In genomic region chr1:186703980-186704701, GRCm38 (mm10) we compare ENCODE assay signal across 8 mouse cellular contexts. TPM values are rescaled to one million over a fixed set of nuclear protein-coding genes. Genes with fewer than 3 reads are reported as not detected.
A peak's percentile ranks its signal among the peaks of the same experiment; 100 is the strongest.
DNase-seq lines count a peak whose midpoint lies in the region; ATAC-seq and TF ChIP-seq lines count a peak whose summit lies in the region.

No protein-coding gene starts in this region.

- TF ChIP-seq CTCF in bone marrow macrophage, adult 2 months (IDR thresholded peaks at IDR 0.05; ENCODE audit: low read depth, low read length), result no peak
- TF ChIP-seq CTCF in forebrain, postnatal 0 days (IDR thresholded peaks at IDR 0.05; ENCODE audit: low read depth), result no peak

- peak; percentile 51 for DNase-seq in forebrain, postnatal 0 days
- DNase-seq in retina, embryonic 14.5 days (ENCODE audit: low spot score), result peak; percentile 57

- H3K27ac ChIP-seq in bone marrow macrophage, adult 2 months (ENCODE audit: insufficient read depth, low read depth, low read length), result no peak overlapping the region
- H3K27ac ChIP-seq in forebrain, postnatal 0 days (ENCODE audit: low read depth, low read length), result no peak overlapping the region
- peak overlapping the region; percentile 46 for H3K27ac ChIP-seq in hindbrain, embryonic 15.5 days (replicated peaks)
- no peak overlapping the region for H3K27ac ChIP-seq in liver, embryonic 16.5 days (ENCODE audit: low read length)

- peak overlapping the region; percentile 91 for H3K4me3 ChIP-seq in megakaryocyte, embryonic 14.5 days (replicated peaks)
- H3K4me3 ChIP-seq in bone marrow macrophage, adult 2 months (ENCODE audit: insufficient read depth, low read length), result peak overlapping the region; percentile 35
- peak overlapping the region; percentile 63 for H3K4me3 ChIP-seq in forebrain, postnatal 0 days (ENCODE audit: low read depth, low read length)
- H3K4me3 ChIP-seq in hindbrain, embryonic 15.5 days, result peak overlapping the region; percentile 82
- peak overlapping the region; percentile 55 for H3K4me3 ChIP-seq in liver, embryonic 16.5 days (ENCODE audit: low read depth, low read length)

- H3K4me1 ChIP-seq in megakaryocyte, embryonic 14.5 days, result peaks cover 25% of the 10 kb centered on the region
- H3K4me1 ChIP-seq in bone marrow macrophage, adult 2 months (ENCODE audit: control insufficient read depth, insufficient read depth, low read length), result peaks cover 2% of the 10 kb centered on the region; the same call in 1 of the 2 replicates
- H3K4me1 ChIP-seq in forebrain, postnatal 0 days (ENCODE audit: insufficient read depth), result peaks cover 9% of the 10 kb centered on the region
- H3K4me1 ChIP-seq in hindbrain, embryonic 15.5 days (replicated peaks), result peaks cover 37% of the 10 kb centered on the region
- H3K4me1 ChIP-seq in liver, embryonic 16.5 days (ENCODE audit: control insufficient read depth, low read depth, low read length), result no peaks in the 10 kb centered on the region; the same call in none of the 2 replicates

- peak overlapping the region; percentile 64 for H3K9ac ChIP-seq in forebrain, postnatal 0 days
- peak overlapping the region; percentile 82 for H3K9ac ChIP-seq in hindbrain, embryonic 15.5 days
- no peak overlapping the region for H3K9ac ChIP-seq in liver, embryonic 16.5 days (ENCODE audit: low read depth, low read length)

- peak overlapping the region; percentile 93 for H3K4me2 ChIP-seq in forebrain, postnatal 0 days (ENCODE audit: low read depth)
- H3K4me2 ChIP-seq in hindbrain, embryonic 15.5 days, result peak overlapping the region; percentile 89
- peak overlapping the region; percentile 69 for H3K4me2 ChIP-seq in liver, embryonic 16.5 days (ENCODE audit: low read depth, low read length)

- no peak for ATAC-seq in megakaryocyte, adult 5-6 weeks (ENCODE audit: poor library complexity, severe bottlenecking)
- ATAC-seq in forebrain, postnatal 0 days, result no peak
- no peak for ATAC-seq in hindbrain, embryonic 15.5 days (ENCODE audit: low FRiP score, low read depth)
- no peak for ATAC-seq in liver, embryonic 16.5 days (ENCODE audit: low read depth)
- ATAC-seq in CD4-positive, CD25-positive, alpha-beta regulatory T cell, adult 4 months, result no peak

- under 1% methylated on average over 36 of the region's 36 CpGs for WGBS in forebrain, postnatal 0 days
- WGBS in hindbrain, embryonic 15.5 days, result under 1% methylated on average over 36 of the region's 36 CpGs
- 1% methylated on average over 36 of the region's 36 CpGs for WGBS in liver, embryonic 16.5 days (ENCODE audit: insufficient replicate concordance)

- TF ChIP-seq POLR2A in bone marrow macrophage, adult 2 months (IDR thresholded peaks at IDR 0.05; ENCODE audit: borderline replicate concordance, low read depth, low read length), result no peak

- H3K36me3 ChIP-seq in megakaryocyte, embryonic 14.5 days (replicated peaks; ENCODE audit: low read length), result no peaks in the 10 kb centered on the region
- H3K36me3 ChIP-seq in forebrain, postnatal 0 days (ENCODE audit: insufficient read depth), result no peaks in the 10 kb centered on the region
- H3K36me3 ChIP-seq in hindbrain, embryonic 15.5 days, result no peaks in the 10 kb centered on the region
- no peaks in the 10 kb centered on the region for H3K36me3 ChIP-seq in liver, embryonic 16.5 days (ENCODE audit: control insufficient read depth, insufficient read depth)

- peaks cover 64% of the 10 kb centered on the region for H3K27me3 ChIP-seq in megakaryocyte, embryonic 14.5 days (replicated peaks)
- peaks cover 7% of the 10 kb centered on the region; the same call in 1 of the 2 replicates for H3K27me3 ChIP-seq in forebrain, postnatal 0 days (ENCODE audit: insufficient read depth, low read length)
- no peaks in the 10 kb centered on the region for H3K27me3 ChIP-seq in hindbrain, embryonic 15.5 days
- peaks cover 30% of the 10 kb centered on the region for H3K27me3 ChIP-seq in liver, embryonic 16.5 days (ENCODE audit: control insufficient read depth, insufficient read depth, low read depth, low read length)

- no peaks in the 10 kb centered on the region for H3K9me3 ChIP-seq in megakaryocyte, embryonic 14.5 days
- no peaks in the 10 kb centered on the region for H3K9me3 ChIP-seq in forebrain, postnatal 0 days (ENCODE audit: low read length)
- no peaks in the 10 kb centered on the region for H3K9me3 ChIP-seq in hindbrain, embryonic 15.5 days
- no peaks in the 10 kb centered on the region for H3K9me3 ChIP-seq in liver, embryonic 16.5 days (replicated peaks; ENCODE audit: control insufficient read depth, low read length)

RNA-seq across cellular contexts. Expression of gene Tgfb2, which starts 1.6 kb away (rescaled TPM):
- polyA plus RNA-seq in megakaryocyte, embryonic 14.5 days (2012; ENCODE audit: insufficient read depth, low replicate concordance), result not detected in 2 replicates
- not detected in 2 replicates for total RNA-seq in megakaryocyte, adult 5-6 weeks (2015)
- total RNA-seq in megakaryocyte, adult 5-6 weeks (2017), result 0.37 TPM in 1 of 2 replicates, not detected in the other
- polyA plus RNA-seq in bone marrow macrophage, adult 2 months (2012; ENCODE audit: insufficient read depth, insufficient read length, missing spikeins), result 0.55 and 0.81 TPM in 2 replicates
- 9.2 and 15.4 TPM in 2 replicates for total RNA-seq in forebrain, postnatal 0 days (2014; rRNA removed)
- polyA plus RNA-seq in forebrain, postnatal 0 days (2015; fragmentation: Nextera tagmentation; extraction: Ambion mirVana), result 17.2 and 35.8 TPM in 2 replicates
- polyA plus RNA-seq in hindbrain, embryonic 15.5 days (2015; fragmentation: Nextera tagmentation; extraction: Ambion mirVana), result 27.0 and 36.2 TPM in 2 replicates
- polyA plus RNA-seq in liver, embryonic 16.5 days (2015; fragmentation: Nextera tagmentation; extraction: Ambion mirVana), result 0.89 and 1.7 TPM in 2 replicates
- polyA plus RNA-seq in CD4-positive, CD25-positive, alpha-beta regulatory T cell, adult 4 months (2017; shearing (Covaris generic)), result under 1 TPM; 0.08 to 0.51 TPM

RNA-seq across cellular contexts. Expression of gene Rrp15, which starts 45.0 kb away (rescaled TPM):
- polyA plus RNA-seq in megakaryocyte, embryonic 14.5 days (2012; ENCODE audit: insufficient read depth, low replicate concordance), result 6.8 TPM in 1 of 2 replicates, not detected in the other
- total RNA-seq in megakaryocyte, adult 5-6 weeks (2015), result 12.6 and 15.3 TPM in 2 replicates
- 26.1 and 37.9 TPM in 2 replicates for total RNA-seq in megakaryocyte, adult 5-6 weeks (2017)
- polyA plus RNA-seq in bone marrow macrophage, adult 2 months (2012; ENCODE audit: insufficient read depth, insufficient read length, missing spikeins), result 5.7 and 7.3 TPM in 2 replicates
- total RNA-seq in forebrain, postnatal 0 days (2014; rRNA removed), result 26.4 and 31.2 TPM in 2 replicates
- polyA plus RNA-seq in forebrain, postnatal 0 days (2015; fragmentation: Nextera tagmentation; extraction: Ambion mirVana), result 24.2 and 25.2 TPM in 2 replicates
- 30.8 and 31.4 TPM in 2 replicates for polyA plus RNA-seq in hindbrain, embryonic 15.5 days (2015; fragmentation: Nextera tagmentation; extraction: Ambion mirVana)
- polyA plus RNA-seq in liver, embryonic 16.5 days (2015; fragmentation: Nextera tagmentation; extraction: Ambion mirVana), result 21.0 and 21.9 TPM in 2 replicates
- polyA plus RNA-seq in CD4-positive, CD25-positive, alpha-beta regulatory T cell, adult 4 months (2017; shearing (Covaris generic)), result 10 to 100 TPM; 23.0 to 25.8 TPM

Comparison
In these comparisons a context has a peak if more than half of its experiments do, and no peak if none do; other contexts are left out.
1. H3K4me3 ChIP-seq: peak in every context shown above with its lines; median percentile 91 in megakaryocyte, embryonic 14.5 days; 82 in hindbrain, embryonic 15.5 days; 63 in forebrain, postnatal 0 days; 55 in liver, embryonic 16.5 days; 35 in bone marrow macrophage, adult 2 months.